Mouse (Mus musculus): Measurements from ENCODE around the gene Maco1.

GRCm38 (mm10) chr4:134884364-134884763, 31.2 kb upstream of the Maco1 start:
- TF ChIP-seq CTCF (IDR thresholded peaks at IDR 0.05; ENCODE audit: low read depth) (no peak), EP300 (optimal IDR thresholded peaks at IDR 0.05) (no peak)
